Mouse (Mus musculus) adrenal gland, adult 18-20 months (tissue): ENCODE data around the gene Fancc. TPM values are rescaled to one million over a fixed set of nuclear protein-coding genes. Genes with fewer than 3 reads are reported as not detected.
"Not testable (repeated sequence)": the region's sequence is repeated elsewhere in the genome, so short reads cannot be mapped to it uniquely, and the experiment has no call there.

Experiments
- DNase-seq, 2 experiments: peaks; one replicate each; pipeline ENCODE4 v3.0.0; 2021 to 2022; ENCODE audit warnings: low spot score in 2 of 2
- total RNA-seq, 2 experiments: library from RNA; stranded (reverse); gene quantifications; 1 replicate in 1 of 2; 2 replicates in 1 of 2; pipeline ENCODE4 v1.2.3; 2021

The Fancc gene
- total RNA-seq, 2 experiments from 2014 or later = 6.9 to 8.1 TPM

GRCm38 (mm10) chr13:63356558-63356957, 140.5 kb downstream of the Fancc start:
- peak; percentile 44 to 72 for DNase-seq

GRCm38 (mm10) chr13:63356101-63356500, 141.0 kb downstream of the Fancc start:
- DNase-seq = no peak

GRCm38 (mm10) chr13:63353312-63353711, 143.8 kb downstream of the Fancc start:
- DNase-seq = not testable (repeated sequence)

GRCm38 (mm10) chr13:63350076-63350475, 147.0 kb downstream of the Fancc start:
- DNase-seq = no peak

- DNase-seq = no peak
Observed at GRCm38 (mm10) chr13:63347639-63348038, 149.4 kb downstream of the Fancc start.

- no peak for DNase-seq
Observed at GRCm38 (mm10) chr13:63345476-63346225, 151.4 kb downstream of the Fancc start.

GRCm38 (mm10) chr13:63344481-63344880, 152.6 kb downstream of the Fancc start:
- no peak for DNase-seq

GRCm38 (mm10) chr13:63342781-63343180, 154.3 kb downstream of the Fancc start:
- no peak for DNase-seq

GRCm38 (mm10) chr13:63339946-63340345, 157.1 kb downstream of the Fancc start:
- no peak for DNase-seq

- DNase-seq = no peak
Observed at GRCm38 (mm10) chr13:63337239-63337960, 159.7 kb downstream of the Fancc start.

- DNase-seq = no peak
Observed at GRCm38 (mm10) chr13:63336335-63336734, 160.7 kb downstream of the Fancc start.

GRCm38 (mm10) chr13:63335421-63336134, 161.5 kb downstream of the Fancc start:
- DNase-seq = no peak

- DNase-seq = no peak
Observed at GRCm38 (mm10) chr13:63332576-63333300, 164.3 kb downstream of the Fancc start.

GRCm38 (mm10) chr13:63331379-63331778, 165.7 kb downstream of the Fancc start:
- DNase-seq = peak; percentile 75 to 77

GRCm38 (mm10) chr13:63330236-63330860, 166.7 kb downstream of the Fancc start:
- no peak for DNase-seq

- no peak for DNase-seq
Observed at GRCm38 (mm10) chr13:63326015-63326414, 171.1 kb downstream of the Fancc start.

- DNase-seq = no peak
Observed at GRCm38 (mm10) chr13:63324978-63325848, 171.9 kb downstream of the Fancc start.

- no peak for DNase-seq
Observed at GRCm38 (mm10) chr13:63324311-63324710, 172.8 kb downstream of the Fancc start.

- no peak for DNase-seq
Observed at GRCm38 (mm10) chr13:63323286-63324075, 173.6 kb downstream of the Fancc start.
